Mouse (Mus musculus): Measurements from ENCODE around the gene Sos2. TPM values are rescaled to one million over a fixed set of nuclear protein-coding genes. Genes with fewer than 3 reads are reported as not detected.
"Not testable (repeated sequence)": the region's sequence is repeated elsewhere in the genome, so short reads cannot be mapped to it uniquely, and the experiment has no call there.

The Sos2 gene
- total RNA-seq, 1 experiment from 2014 or later, result 58.7 TPM

DNA sequence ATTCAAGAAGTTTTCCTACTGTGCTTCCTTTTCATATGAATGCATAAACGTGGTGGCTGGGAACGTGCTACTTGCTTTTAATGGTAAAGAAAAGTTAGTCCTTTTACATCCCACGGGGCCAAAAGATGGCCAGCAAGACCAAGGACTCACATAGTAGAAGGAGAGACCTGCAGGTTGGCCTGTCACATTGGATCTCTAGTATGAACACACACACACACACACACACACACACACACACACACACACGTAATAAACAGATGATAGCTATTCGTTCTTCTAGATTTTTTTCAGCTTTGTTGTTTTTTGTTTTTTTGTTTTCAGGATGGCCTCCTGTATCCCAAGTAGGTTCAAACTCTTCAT is 98.4 kb downstream of the Sos2 start:
- no peak for ATAC-seq (replicated peaks in 1 of 2; ENCODE audit: insufficient read depth in 1 of 2, low FRiP score in 2 of 2, low TSS enrichment in 1 of 2, low read depth in 1 of 2, poor library complexity in 2 of 2, severe bottlenecking in 2 of 2)

DNA sequence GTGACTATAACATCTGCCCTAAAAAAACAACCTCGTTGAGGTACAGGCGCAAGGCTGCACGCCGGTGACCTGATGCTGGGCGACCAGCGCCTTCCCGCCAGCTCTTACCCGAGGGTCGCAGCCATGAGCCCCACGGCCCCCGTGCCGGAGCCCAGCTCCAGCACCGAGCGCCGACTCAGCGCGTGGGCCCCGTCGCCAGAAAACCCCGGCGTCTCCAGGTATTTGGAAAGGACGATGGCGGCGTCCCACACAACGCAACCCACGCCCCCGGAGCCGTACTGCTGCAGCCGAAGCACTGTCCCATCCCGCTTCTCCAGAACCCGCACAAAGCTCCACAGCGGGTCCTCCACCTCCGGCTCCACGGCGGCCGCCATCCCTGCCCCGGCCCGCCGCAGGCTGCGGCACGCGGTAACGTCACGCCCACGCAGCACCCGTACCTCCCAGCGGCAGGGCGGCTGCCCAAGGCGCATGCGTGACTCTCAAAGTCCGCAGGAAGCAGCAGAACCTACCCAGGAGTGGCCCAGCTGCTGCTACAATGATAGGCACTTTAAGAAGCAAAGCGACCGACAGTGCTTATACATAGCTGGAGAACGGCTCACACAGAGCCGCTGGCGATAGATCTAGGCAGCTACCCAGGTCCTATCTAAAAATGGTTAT is 98.9 kb downstream of the Sos2 start, which contains the start of gene Vcpkmt:
Gene Vcpkmt, minus strand, starts transcription at position 416 of the 657 bp plus-strand sequence.
- ATAC-seq (replicated peaks in 1 of 2; ENCODE audit: insufficient read depth in 1 of 2, low FRiP score in 2 of 2, low TSS enrichment in 1 of 2, low read depth in 1 of 2, poor library complexity in 2 of 2, severe bottlenecking in 2 of 2), result peak; percentile 98 to 99

DNA sequence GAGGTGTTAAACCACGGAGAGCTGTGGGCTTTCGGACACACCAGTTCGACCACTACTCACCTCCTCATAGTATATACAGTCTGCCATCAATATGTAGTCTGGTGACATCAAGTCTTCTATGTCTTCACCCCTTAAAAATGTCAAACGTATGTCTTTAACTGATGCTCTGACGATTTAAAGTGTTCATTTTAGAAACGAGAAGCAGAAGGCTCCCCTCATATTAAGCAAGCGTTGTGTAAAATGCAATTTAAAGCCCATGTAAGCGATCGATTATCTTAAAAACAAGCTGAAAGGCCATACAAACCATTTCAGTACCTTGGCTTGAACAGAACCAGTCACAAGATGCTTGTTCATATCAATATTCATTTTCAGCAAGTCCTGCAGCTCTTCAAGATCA is 99.4 kb downstream of the Sos2 start:
- ATAC-seq (replicated peaks in 1 of 2; ENCODE audit: insufficient read depth in 1 of 2, low FRiP score in 2 of 2, low TSS enrichment in 1 of 2, low read depth in 1 of 2, poor library complexity in 2 of 2, severe bottlenecking in 2 of 2), result no peak

DNA sequence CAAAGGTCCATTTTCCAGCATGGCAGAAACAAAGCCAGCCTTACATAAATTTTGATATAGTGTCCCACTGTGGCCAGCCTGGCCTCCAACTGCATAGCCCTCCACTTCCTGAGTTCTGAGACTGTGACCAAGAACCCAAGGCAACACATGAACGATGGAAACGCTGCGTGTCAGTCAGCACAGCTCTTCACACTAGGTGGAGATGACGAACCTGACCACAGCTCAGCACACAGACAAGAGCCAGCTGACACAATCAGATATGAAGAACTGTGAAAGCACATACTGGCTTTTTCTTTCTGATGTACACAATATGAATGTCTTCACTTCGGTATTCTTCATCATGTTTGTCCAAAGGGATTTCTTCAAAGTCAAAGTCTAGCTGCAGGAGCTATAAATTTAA is 102.0 kb downstream of the Sos2 start:
- ATAC-seq (replicated peaks in 1 of 2; ENCODE audit: insufficient read depth in 1 of 2, low FRiP score in 2 of 2, low TSS enrichment in 1 of 2, low read depth in 1 of 2, poor library complexity in 2 of 2, severe bottlenecking in 2 of 2), result no peak

DNA sequence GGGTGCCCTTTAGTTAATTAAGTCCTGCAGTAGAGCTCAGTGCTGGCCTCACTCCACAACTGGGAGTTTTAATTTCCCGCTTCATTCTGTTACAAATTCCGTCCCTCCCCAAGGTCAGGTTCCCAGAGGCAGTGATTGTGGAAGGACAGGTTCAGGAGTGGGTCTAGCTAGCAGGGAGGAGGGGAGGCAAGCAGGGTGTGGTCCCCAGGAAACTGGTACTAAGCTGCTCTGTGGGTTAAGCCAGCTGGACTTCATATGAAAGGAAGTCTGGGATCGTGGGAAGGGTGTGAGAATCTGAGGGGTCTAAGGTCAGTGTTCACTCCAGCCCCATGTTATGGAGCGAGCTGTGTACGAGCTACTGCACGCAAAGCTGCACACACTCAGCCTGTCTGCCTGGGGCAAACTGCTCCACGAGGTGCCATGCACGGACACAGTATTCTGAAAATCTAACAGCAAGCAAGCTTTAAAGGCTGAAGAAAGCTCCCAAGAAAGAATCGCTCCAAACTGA is 105.5 kb downstream of the Sos2 start:
- no peak for ATAC-seq (replicated peaks in 1 of 2; ENCODE audit: insufficient read depth in 1 of 2, low FRiP score in 2 of 2, low TSS enrichment in 1 of 2, low read depth in 1 of 2, poor library complexity in 2 of 2, severe bottlenecking in 2 of 2)

DNA sequence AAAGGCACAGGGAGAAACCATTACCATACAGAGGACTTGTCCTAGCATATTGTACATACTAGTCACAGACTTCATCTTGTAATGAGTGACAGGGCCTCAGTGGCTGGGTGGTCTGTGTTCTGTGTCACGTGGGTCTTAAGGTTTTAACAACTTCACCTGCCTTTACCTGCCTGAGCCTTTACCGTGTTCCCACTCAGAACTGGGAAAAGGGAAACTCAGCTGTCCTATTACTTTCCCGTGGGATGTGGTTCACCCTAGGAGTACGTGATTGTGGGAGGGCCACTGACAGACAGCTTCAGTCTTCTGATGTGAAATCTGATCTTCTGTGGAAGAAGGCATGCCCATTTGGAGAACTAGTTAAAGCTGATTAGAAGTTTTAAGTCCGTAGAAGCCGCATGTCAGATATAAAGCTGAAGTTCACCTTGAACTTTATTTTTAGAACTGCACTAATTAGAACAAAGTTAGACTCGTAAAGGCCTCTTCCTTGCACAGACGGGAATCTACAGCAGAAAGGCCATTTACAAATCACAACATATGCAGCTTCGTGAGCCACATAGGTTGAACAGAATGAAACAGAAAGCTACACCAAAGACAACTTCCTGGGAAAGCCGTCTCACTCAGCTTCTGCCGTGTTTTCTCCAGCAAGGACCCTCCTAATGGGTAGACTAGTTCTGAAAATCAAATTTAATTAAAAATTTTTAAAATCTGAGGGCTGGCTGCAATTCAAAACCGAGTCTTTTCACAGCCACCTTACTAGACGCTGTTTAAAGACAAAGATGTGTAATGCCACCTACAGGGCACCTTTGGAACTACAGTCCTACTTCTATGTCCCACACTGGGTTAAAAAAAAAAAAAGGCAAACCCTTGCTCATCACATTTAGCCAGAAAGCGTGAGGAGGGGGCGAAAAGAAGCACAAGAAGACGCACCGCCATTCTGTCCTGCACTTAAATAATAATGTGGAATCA is 107.5 kb downstream of the Sos2 start:
- ATAC-seq (replicated peaks in 1 of 2; ENCODE audit: insufficient read depth in 1 of 2, low FRiP score in 2 of 2, low TSS enrichment in 1 of 2, low read depth in 1 of 2, poor library complexity in 2 of 2, severe bottlenecking in 2 of 2), result peak; percentile 65 to 67; a peak in 2 of 4 replicates

DNA sequence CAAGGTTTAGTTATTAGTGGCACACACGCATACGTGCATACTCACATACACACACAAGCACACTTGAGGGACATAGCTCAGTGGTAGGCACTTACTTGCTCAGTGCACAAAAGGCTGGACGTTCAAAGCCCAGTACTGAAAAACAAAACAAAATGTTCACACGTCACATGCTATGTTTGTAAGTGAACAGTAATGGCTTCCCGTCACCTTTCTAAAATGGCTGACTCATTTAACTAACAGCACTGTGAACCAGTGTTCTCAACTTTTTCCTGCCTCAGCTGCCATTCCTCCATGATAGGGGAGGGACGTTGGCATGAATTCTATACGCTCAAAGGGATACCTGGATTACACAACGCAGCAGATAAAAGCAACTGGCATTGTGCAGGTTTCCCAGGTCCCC is 108.4 kb downstream of the Sos2 start:
- no peak for ATAC-seq (replicated peaks in 1 of 2; ENCODE audit: insufficient read depth in 1 of 2, low FRiP score in 2 of 2, low TSS enrichment in 1 of 2, low read depth in 1 of 2, poor library complexity in 2 of 2, severe bottlenecking in 2 of 2)

DNA sequence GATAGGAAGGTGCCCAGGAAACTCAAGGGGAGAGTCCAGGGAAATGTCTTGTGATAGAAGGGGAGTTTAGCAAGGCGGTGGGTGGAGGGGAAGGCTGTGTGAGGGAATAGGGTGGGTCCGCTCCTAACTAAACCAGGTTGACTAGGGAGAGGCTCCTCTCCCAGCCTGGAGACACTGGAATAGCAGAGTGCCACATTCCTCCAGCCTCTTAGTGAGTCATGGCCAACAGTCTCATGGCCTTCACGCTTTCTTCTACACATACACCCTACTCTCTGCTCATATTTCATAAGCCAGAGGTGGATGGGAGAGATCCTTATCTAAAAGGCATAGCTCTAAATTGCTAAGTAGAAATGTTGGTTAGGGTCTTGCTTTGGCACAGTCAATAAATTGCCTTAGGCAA is 111.7 kb downstream of the Sos2 start:
- no peak for ATAC-seq (replicated peaks in 1 of 2; ENCODE audit: insufficient read depth in 1 of 2, low FRiP score in 2 of 2, low TSS enrichment in 1 of 2, low read depth in 1 of 2, poor library complexity in 2 of 2, severe bottlenecking in 2 of 2)

DNA sequence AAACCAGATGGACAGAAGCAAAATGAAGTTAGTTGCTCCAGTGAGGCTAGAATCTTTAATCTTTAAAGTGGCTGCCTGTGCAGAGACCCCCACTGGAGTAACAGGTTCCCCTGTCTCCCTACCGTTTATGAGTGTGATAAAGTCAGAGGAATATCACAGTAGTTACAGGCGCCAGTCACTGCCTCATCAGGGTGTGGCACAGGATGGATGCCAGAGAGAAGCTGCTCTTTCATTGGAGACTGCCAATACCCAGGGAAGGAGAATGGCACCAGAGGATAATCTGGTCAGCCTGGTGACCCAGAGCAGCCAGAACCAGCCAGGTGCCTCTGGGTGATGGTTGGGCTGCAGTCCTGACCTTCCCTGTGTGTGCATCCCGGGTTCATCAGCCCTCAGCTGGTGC is 113.4 kb downstream of the Sos2 start:
- no peak for ATAC-seq (replicated peaks in 1 of 2; ENCODE audit: insufficient read depth in 1 of 2, low FRiP score in 2 of 2, low TSS enrichment in 1 of 2, low read depth in 1 of 2, poor library complexity in 2 of 2, severe bottlenecking in 2 of 2)

DNA sequence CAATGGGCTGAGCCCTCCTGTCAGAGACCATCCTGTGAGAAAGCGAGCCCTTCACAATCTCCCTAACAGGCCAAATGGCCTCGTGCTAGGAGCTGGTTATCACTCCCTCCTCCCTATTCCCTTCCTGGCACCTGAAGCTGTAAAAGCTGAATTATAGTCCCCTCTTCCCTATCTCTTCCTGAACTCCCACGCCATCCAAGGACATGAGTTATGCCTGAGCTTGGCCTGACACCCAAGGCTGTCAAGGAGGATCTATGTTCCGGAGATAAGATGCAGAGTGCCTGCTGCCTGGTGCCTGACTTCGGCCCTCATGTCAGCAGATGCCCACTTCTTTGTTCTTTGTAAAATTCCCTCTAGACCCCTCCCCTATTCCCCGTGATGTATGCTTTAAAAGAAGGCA is 120.6 kb downstream of the Sos2 start:
- ATAC-seq (replicated peaks in 1 of 2; ENCODE audit: insufficient read depth in 1 of 2, low FRiP score in 2 of 2, low TSS enrichment in 1 of 2, low read depth in 1 of 2, poor library complexity in 2 of 2, severe bottlenecking in 2 of 2), result not testable (repeated sequence)

DNA sequence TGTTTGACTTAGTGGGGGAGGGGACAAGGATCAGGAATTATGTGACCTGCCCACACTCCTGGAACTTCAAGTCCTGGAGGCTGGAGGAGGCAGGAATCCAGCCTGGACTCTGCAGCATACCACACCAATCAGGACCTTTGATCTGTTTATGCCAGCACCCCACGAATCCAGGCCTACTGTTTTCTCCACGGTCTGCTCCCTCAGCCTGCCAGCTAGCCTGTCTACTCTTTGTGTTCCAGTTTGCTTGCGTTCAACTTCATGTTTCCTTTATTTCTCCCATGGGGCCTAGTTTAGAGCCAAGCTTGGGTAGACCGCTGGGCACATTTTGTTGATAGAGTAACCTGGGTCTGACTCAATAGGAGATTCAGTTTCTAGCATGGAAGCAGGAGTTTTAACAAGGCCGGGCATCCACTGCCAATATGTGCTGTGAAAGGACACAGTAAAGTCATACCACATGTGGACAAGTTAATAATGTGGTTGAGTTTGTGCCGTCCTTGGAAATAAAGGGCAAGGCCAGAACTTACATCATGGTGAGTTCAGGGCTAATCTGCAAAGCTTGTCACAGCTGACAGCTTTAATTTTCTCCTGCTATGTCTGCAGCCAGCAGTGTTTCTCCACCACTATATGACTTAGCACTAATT is 125.3 kb downstream of the Sos2 start:
- ATAC-seq (replicated peaks in 1 of 2; ENCODE audit: insufficient read depth in 1 of 2, low FRiP score in 2 of 2, low TSS enrichment in 1 of 2, low read depth in 1 of 2, poor library complexity in 2 of 2, severe bottlenecking in 2 of 2), result no peak

DNA sequence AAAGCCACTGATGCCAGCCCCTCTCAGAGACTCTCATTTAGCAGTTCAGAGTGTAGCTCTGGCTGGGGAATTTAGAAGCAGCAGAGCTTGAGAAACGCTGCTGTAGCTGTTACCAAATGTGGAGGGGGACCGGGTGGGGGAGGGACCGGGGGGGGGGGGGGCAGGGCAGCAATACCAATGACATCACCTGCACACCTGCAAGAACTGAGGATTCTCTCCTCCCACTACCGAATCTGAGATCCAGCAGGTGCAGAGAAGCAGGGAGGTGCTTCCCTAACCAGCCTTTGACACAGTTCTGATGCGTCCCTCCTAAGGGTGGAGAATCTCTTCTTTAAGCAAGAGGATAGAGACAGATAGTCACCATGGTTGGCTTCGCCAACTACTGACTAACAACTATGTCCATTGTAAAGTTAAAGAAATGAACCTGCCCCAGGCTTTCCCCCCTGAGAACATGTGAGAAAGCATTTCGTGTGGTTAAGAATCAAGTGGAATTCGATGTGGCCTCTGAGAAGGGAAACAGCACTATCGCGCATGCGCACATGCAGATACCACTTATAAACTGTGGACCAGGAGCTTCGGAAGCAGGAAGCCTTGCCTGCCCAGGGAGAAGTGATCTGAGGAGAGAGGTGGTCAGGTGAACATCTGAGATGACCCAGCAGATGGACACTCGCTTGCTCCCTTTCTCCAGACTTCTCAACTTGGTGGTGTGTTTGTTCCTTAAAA is 136.0 kb downstream of the Sos2 start:
- ATAC-seq (replicated peaks in 1 of 2; ENCODE audit: insufficient read depth in 1 of 2, low FRiP score in 2 of 2, low TSS enrichment in 1 of 2, low read depth in 1 of 2, poor library complexity in 2 of 2, severe bottlenecking in 2 of 2), result no peak

DNA sequence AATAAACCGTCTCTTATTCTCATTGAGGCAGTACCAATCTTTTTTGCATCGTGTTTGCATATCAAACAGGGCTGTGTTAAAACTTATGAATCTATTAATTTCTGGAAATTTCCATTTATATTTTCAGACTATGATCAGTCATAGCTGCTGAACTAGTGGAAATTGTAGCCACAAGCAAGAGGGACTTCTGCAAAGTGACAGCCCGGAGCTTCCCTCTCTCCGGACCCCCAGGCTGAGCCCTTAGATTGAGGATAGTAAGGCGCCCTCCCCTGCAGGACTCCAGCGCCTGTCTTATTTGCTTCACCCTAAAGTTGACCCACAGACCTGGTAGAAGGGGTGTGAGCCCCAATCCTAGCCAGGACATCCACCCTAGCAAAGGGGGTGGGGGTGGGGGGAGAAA is 136.7 kb downstream of the Sos2 start:
- no peak for ATAC-seq (replicated peaks in 1 of 2; ENCODE audit: insufficient read depth in 1 of 2, low FRiP score in 2 of 2, low TSS enrichment in 1 of 2, low read depth in 1 of 2, poor library complexity in 2 of 2, severe bottlenecking in 2 of 2)

DNA sequence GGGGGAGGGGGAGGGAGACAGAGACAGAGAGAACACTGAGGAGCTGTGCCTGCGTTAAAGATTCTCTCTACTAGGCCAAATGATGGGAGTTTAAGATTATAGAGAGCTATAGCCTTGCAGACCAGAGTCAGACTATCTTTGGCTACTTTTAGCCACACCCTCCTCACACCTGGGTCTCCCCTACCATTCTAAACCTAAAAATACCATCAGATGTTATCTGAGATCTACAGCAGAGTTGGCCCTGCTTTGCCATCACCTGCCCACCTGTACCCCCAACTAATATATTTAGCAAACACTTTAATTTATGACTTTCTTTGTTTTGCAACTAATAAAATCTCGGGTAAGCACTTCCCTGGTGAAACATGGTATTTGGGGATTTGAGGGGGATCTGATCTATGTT is 137.1 kb downstream of the Sos2 start:
- ATAC-seq (replicated peaks in 1 of 2; ENCODE audit: insufficient read depth in 1 of 2, low FRiP score in 2 of 2, low TSS enrichment in 1 of 2, low read depth in 1 of 2, poor library complexity in 2 of 2, severe bottlenecking in 2 of 2), result no peak

DNA sequence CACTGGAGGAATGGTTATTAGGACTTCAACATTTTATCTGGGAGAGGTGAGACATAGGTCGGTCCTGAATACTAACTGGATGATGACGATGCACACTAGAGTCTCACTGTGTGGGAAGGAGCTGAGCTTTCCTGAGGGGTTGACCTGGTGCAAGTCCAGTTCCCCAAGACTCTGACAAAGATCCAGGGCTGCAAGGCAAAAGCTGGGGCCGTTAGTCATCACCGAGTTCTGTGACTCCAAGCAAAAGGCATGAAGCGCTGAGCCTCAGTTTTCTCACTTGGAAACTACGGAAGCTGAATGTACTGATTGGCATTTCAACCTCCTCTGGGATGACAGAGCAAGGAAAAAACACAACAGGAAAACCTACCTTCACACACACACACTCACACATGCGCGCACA is 139.3 kb downstream of the Sos2 start:
- no peak for ATAC-seq (replicated peaks in 1 of 2; ENCODE audit: insufficient read depth in 1 of 2, low FRiP score in 2 of 2, low TSS enrichment in 1 of 2, low read depth in 1 of 2, poor library complexity in 2 of 2, severe bottlenecking in 2 of 2)

DNA sequence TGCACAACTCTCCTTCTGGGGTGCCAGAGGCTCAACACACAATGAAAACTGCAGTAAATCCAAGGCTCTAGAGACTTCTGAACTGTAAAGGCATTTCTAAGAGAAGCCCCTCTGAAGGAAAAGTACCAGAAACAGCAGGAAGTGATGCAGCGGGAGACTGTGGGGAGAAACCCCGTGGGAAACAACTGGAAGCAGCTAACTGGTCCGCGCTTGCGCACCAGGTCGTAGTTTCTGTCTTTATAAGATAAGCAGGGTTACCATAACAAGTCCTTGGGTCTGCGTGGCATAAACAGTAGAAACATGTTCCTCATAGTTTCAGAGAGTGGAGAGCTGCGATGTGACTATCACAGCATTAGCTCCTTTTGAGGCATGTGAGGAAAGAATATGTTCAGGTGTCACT is 140.0 kb downstream of the Sos2 start:
- peak; percentile 8 to 20; a peak in 3 of 4 replicates for ATAC-seq (replicated peaks in 1 of 2; ENCODE audit: insufficient read depth in 1 of 2, low FRiP score in 2 of 2, low TSS enrichment in 1 of 2, low read depth in 1 of 2, poor library complexity in 2 of 2, severe bottlenecking in 2 of 2)

DNA sequence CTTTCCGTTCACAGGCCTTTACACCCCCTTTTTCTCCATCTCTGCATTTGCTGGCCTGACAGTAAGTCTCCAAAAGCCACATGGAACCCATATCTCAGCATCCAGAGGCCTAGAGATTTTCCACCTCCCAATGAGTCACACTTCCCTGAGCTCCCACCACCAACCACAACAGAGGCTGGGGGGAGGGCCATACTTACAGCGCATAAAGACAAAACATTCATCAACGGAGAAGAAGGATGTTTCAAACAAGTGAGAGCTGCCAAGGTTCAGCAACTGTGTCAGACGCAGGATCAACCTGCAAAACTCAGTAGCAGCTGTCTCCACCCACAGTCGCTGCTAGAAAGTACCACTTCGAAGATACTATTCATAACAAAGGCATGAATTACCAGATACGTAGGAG is 142.3 kb downstream of the Sos2 start:
- ATAC-seq (replicated peaks in 1 of 2; ENCODE audit: insufficient read depth in 1 of 2, low FRiP score in 2 of 2, low TSS enrichment in 1 of 2, low read depth in 1 of 2, poor library complexity in 2 of 2, severe bottlenecking in 2 of 2), result peak; percentile 40 to 48

Data from hematopoietic stem cell, adult 5-6 weeks (primary cell).